Mouse (Mus musculus) urinary bladder, postnatal 14 days (tissue): ENCODE results near the gene Olfr510.
"Not testable (repeated sequence)": the region's sequence is repeated elsewhere in the genome, so short reads cannot be mapped to it uniquely, and the experiment has no call there.

ENCODE experiments used
- DNase-seq: peaks from one replicate; pipeline ENCODE4 v3.0.0; 2021; ENCODE audit warnings: low spot score

The Olfr510 gene

DNA sequence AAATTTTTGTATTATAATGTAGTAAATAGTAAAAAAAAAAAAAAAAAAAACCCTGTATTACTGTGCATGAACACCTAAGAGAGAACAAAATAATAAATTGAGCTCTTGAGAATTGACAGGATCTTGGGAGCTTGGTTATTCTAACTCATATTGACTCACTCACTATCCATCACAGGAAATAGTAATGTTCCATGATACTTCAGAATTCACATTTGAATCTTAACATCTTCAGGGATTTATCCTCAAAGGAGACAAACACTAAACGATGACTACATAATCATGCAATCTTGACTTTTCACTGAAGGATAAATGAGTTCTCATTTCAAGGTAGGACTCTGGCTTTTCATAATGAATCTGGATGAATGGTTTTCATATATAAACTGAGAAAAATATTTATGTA, at the start of gene Olfr510:
TSS of gene Olfr510 (plus strand) at position 301 of the 400 bp plus-strand sequence.
- DNase-seq, result no peak

DNA sequence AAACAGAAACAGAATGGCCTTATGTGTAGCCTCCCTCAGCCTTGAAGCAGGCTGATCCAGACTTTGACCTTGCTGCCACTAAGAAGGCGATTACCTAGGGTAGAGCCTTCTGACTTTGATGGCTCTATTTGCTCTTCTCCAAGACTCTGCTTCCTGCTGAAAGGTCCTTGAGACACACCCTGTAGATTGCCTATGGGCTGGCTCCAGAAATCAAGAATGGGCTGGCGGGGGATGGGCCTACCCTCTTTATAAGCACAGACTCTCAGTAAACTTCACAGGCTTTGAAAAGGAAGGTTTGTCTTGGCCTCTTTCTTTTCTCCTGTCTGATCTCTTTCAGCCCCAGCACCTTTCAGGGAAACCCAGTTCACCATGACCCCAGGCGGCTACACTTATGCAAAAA, 49.4 kb upstream of the Olfr510 start:
- not testable (repeated sequence) for DNase-seq

DNA sequence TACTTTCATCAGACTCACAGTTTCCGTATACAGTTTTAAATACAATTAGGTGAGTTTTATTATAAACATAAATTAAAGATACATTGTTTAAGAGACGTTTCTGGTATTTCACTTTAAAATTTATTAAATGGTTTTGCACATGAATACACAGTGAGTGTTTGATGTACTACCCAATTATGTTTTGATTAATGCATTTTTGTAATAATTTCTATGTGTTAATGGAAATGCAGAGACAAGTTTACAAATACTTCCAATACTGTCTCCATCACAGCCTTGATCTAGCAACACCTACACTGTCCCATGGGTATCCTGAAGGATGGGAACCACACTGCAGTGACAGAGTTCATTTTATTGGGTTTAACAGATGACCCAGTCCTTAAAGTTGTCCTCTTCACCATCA, 44.7 kb upstream of the Olfr510 start, which contains the start of gene Olfr507:
TSS of gene Olfr507 (plus strand) at position 301 of the 400 bp plus-strand sequence.
- no peak for DNase-seq

DNA sequence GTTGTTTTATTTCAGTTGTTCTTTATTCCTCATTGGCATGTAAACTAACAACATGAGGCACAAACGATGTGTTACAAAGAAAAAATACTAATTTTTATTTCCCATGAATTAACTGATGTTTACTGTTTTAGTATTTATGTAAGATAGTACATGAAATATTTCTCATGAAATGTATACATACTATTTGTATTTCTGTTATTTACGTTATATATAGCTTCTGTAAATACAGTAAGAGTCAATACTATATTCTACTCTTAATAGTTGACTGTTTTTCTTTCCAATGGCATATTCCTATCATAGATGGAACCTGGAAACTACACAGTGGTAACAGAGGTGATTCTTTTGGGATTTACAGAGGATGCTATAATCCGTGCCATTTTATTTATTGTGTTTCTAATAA, 36.5 kb upstream of the Olfr510 start, which contains the start of gene Olfr508:
TSS of gene Olfr508 (plus strand) at position 301 of the 400 bp plus-strand sequence.
- DNase-seq, result no peak

DNA sequence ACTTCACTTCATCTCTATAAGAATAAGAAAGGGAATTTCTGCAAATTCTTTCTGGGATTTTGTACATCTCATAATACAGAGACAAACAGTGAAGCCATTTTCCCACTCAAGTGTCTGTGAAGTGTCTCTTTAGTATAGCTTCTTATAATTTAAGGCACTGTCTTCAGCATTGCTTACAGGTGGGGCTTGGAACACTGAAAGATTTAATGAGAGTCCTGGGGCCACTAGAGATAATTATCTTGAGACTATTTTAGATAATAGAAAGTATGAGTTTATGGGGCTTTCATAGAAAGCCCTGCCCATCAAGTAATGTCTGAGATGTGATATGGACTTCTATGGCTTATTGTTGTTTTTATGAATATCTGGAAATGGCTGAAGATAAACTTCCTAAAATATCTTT, 14.4 kb upstream of the Olfr510 start, which contains the start of gene Olfr509:
TSS of gene Olfr509 (minus strand) at position 101 of the 400 bp plus-strand sequence.
- DNase-seq, result no peak

DNA sequence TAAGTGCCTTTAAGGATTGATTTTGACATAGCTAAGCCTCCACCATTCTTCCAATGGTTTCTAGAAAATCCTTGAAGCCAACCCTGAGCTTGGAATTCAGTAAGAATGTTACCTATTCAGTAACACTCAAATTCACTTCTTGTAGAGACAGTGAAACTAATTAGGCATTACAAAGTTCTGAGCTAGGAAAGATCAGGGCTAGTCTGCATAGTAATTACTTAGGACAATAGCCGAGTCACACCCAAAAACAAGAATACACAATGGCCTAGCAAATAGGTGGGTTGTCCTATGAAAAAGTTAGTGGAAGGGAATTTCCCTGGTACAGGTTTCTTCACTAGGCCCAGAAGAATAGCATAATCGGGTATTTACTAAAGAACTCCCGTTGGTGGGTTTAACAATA, 3.8 kb upstream of the Olfr510 start:
- DNase-seq, result no peak

DNA sequence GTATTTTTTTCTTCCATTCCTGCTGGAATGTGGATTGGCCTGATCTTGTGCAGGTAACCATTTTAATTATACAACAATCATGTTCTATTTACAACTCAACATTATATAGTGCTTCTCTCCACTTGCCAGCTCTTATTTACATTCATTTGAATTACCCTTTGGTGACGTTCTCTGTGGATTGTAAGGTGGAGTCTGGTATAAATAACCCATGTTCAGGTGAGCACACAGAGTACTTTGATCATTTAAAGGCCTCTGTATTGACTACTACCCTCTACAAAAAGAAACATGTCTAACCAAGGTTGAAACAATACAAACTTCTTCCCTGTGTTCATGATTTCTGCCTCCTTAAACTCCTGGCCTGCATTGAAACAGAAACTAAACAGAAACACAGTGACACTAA, 4.8 kb downstream of the Olfr510 start:
- no peak for DNase-seq

DNA sequence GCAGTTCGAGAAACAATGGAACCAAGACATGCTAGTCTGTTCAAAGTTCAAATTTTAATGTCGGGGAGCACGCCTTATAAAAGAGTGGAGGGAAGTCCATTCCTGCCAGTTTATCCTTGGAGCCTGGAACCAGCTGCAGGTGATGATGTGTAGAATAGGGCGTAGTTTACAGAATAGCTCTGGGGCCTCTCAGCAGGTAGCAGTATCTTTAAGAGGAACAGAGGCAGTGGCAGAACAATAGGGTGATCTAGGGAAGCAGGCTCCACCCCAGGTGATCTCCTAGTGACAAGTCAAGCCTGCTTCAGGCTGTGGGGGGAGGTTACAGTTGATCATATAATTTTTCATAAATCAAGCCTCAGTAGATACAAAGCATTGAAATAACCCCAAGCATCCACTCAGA, 12.7 kb downstream of the Olfr510 start:
- DNase-seq, result no peak

DNA sequence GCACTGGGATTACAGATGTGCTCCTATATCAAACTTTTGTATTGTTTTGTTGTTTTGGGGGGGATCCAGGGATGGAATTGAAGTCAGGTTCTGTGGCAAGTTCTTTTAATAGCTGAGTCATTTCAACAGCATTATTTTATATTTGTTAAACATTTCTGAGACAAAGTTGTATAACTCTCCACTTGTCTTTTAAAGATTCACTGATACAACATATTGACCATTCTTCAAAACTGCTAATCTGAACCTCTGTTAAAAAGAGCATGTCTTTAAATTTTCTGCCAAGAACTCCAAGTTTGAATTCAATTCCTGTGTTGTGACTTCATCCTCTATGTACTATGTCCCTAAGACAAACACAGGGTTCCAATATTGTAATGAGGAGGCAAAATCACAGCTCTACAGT, 46.8 kb downstream of the Olfr510 start, which contains the start of gene Olfr512:
TSS of gene Olfr512 (plus strand) at position 301 of the 400 bp plus-strand sequence.
- no peak for DNase-seq
